Mouse (Mus musculus): ENCODE measurements around the gene Ano1. TPM values are rescaled to one million over a fixed set of nuclear protein-coding genes. Genes with fewer than 3 reads are reported as not detected.

The Ano1 gene
- polyA plus RNA-seq, 1 experiment from 2014 or later = 7.5 TPM

GRCm38 (mm10) chr7:144762496-144763235 is 10.9 kb upstream of the Ano1 start:
- H3K9me3 ChIP-seq (replicated peaks) = no peaks in the 10 kb centered on the region
- no peak overlapping the region for H3K27ac ChIP-seq
- H3K36me3 ChIP-seq = no peaks in the 10 kb centered on the region
- H3K4me3 ChIP-seq = no peak overlapping the region
- H3K4me2 ChIP-seq (replicated peaks) = no peak overlapping the region
- 61% methylated on average over 16 of the region's 16 CpGs for WGBS
- H3K9ac ChIP-seq = no peak overlapping the region
- peaks cover 9% of the 10 kb centered on the region for H3K4me1 ChIP-seq
- H3K27me3 ChIP-seq = no peaks in the 10 kb centered on the region
- no peak for ATAC-seq (ENCODE audit: low FRiP score)

GRCm38 (mm10) chr7:144760228-144760627 is 8.5 kb upstream of the Ano1 start:
- Histone ChIP-seq H3K4me3 (no peak overlapping the region), H3K27me3 (no peaks in the 10 kb centered on the region), H3K27ac (no peak overlapping the region), H3K4me2 (replicated peaks) (no peak overlapping the region), H3K9me3 (replicated peaks) (no peaks in the 10 kb centered on the region), H3K9ac (no peak overlapping the region), H3K4me1 (peaks cover 9% of the 10 kb centered on the region), H3K36me3 (no peaks in the 10 kb centered on the region)
- peak; percentile 43; the same call in 1 of the 2 replicates for ATAC-seq (ENCODE audit: low FRiP score)
- WGBS = 49% methylated on average over 9 of the region's 9 CpGs

- 70% methylated on average over 2 of the region's 2 CpGs for WGBS
These were observed 7.7 kb upstream of the Ano1 start for GRCm38 (mm10) chr7:144759455-144759854.

GRCm38 (mm10) chr7:144755511-144756378 is 4.0 kb upstream of the Ano1 start:
- Histone ChIP-seq H3K27ac (no peak overlapping the region), H3K9me3 (replicated peaks) (no peaks in the 10 kb centered on the region), H3K9ac (no peak overlapping the region), H3K4me2 (replicated peaks) (no peak overlapping the region), H3K4me1 (peaks cover 6% of the 10 kb centered on the region; the same call in 1 of the 2 replicates), H3K4me3 (no peak overlapping the region), H3K36me3 (no peaks in the 10 kb centered on the region), H3K27me3 (peaks cover 5% of the 10 kb centered on the region; the same call in 1 of the 2 replicates)
- ATAC-seq (ENCODE audit: low FRiP score) = no peak
- 84% methylated on average over 11 of the region's 11 CpGs for WGBS

More at GRCm38 (mm10) chr7:144759455-144759854, 7.7 kb upstream of the Ano1 start:
- H3K36me3 ChIP-seq = no peaks in the 10 kb centered on the region
- H3K9me3 ChIP-seq (replicated peaks) = no peaks in the 10 kb centered on the region
- no peak for ATAC-seq (ENCODE audit: low FRiP score)
- no peak overlapping the region for H3K4me2 ChIP-seq (replicated peaks)
- no peak overlapping the region for H3K4me3 ChIP-seq
- H3K27me3 ChIP-seq = no peaks in the 10 kb centered on the region
- H3K4me1 ChIP-seq = peaks cover 7% of the 10 kb centered on the region
- no peak overlapping the region for H3K27ac ChIP-seq
- H3K9ac ChIP-seq = no peak overlapping the region

GRCm38 (mm10) chr7:144754722-144755121 is 2.9 kb upstream of the Ano1 start:
- peaks cover 3% of the 10 kb centered on the region; the same call in 1 of the 2 replicates for H3K4me1 ChIP-seq
- H3K9ac ChIP-seq = no peak overlapping the region
- H3K27me3 ChIP-seq = peaks cover 5% of the 10 kb centered on the region; the same call in 1 of the 2 replicates
- H3K4me3 ChIP-seq = no peak overlapping the region
- WGBS = 88% methylated on average over 2 of the region's 2 CpGs
- no peak for ATAC-seq (ENCODE audit: low FRiP score)
- H3K4me2 ChIP-seq (replicated peaks) = no peak overlapping the region
- H3K9me3 ChIP-seq (replicated peaks) = no peaks in the 10 kb centered on the region
- H3K27ac ChIP-seq = no peak overlapping the region
- no peaks in the 10 kb centered on the region for H3K36me3 ChIP-seq

- no peak overlapping the region for H3K27ac ChIP-seq
- H3K4me1 ChIP-seq = no peaks in the 10 kb centered on the region
- H3K36me3 ChIP-seq = no peaks in the 10 kb centered on the region
- peaks cover 5% of the 10 kb centered on the region; the same call in 1 of the 2 replicates for H3K27me3 ChIP-seq
- WGBS = 84% methylated on average over 9 of the region's 9 CpGs
- no peak overlapping the region for H3K4me2 ChIP-seq (replicated peaks)
- H3K9me3 ChIP-seq (replicated peaks) = no peaks in the 10 kb centered on the region
- H3K4me3 ChIP-seq = no peak overlapping the region
- H3K9ac ChIP-seq = no peak overlapping the region
- ATAC-seq (ENCODE audit: low FRiP score) = no peak
These were observed 1.9 kb upstream of the Ano1 start for GRCm38 (mm10) chr7:144753657-144754031.

- H3K4me2 ChIP-seq (replicated peaks) = no peak overlapping the region
- no peak overlapping the region for H3K9ac ChIP-seq
- H3K4me3 ChIP-seq = no peak overlapping the region
- H3K36me3 ChIP-seq = no peaks in the 10 kb centered on the region
- 81% methylated on average over 14 of the region's 14 CpGs for WGBS
- no peak overlapping the region for H3K27ac ChIP-seq
- peaks cover 5% of the 10 kb centered on the region; the same call in 1 of the 2 replicates for H3K27me3 ChIP-seq
- H3K9me3 ChIP-seq (replicated peaks) = no peaks in the 10 kb centered on the region
- ATAC-seq (ENCODE audit: low FRiP score) = no peak
- H3K4me1 ChIP-seq = no peaks in the 10 kb centered on the region
These were observed 1.3 kb upstream of the Ano1 start for GRCm38 (mm10) chr7:144752919-144753656.

GRCm38 (mm10) chr7:144747756-144748155 is 4.0 kb downstream of the Ano1 start:
- Histone ChIP-seq H3K27me3 (peaks cover 12% of the 10 kb centered on the region), H3K4me3 (no peak overlapping the region), H3K9ac (no peak overlapping the region), H3K36me3 (no peaks in the 10 kb centered on the region), H3K9me3 (replicated peaks) (no peaks in the 10 kb centered on the region), H3K4me2 (replicated peaks) (no peak overlapping the region), H3K27ac (no peak overlapping the region), H3K4me1 (no peaks in the 10 kb centered on the region)
- no peak for ATAC-seq (ENCODE audit: low FRiP score)
- WGBS = 40% methylated on average over 2 of the region's 2 CpGs

- H3K4me1 ChIP-seq = no peaks in the 10 kb centered on the region
- H3K27ac ChIP-seq = no peak overlapping the region
- no peaks in the 10 kb centered on the region for H3K36me3 ChIP-seq
- WGBS = 85% methylated on average over 4 of the region's 4 CpGs
- H3K4me3 ChIP-seq = no peak overlapping the region
- H3K27me3 ChIP-seq = peaks cover 7% of the 10 kb centered on the region; the same call in 1 of the 2 replicates
- no peak overlapping the region for H3K4me2 ChIP-seq (replicated peaks)
- no peak overlapping the region for H3K9ac ChIP-seq
- no peak for ATAC-seq (ENCODE audit: low FRiP score)
- no peaks in the 10 kb centered on the region for H3K9me3 ChIP-seq (replicated peaks)
These were observed 5.3 kb downstream of the Ano1 start for GRCm38 (mm10) chr7:144746466-144746865.

- no peak overlapping the region for H3K27ac ChIP-seq
- WGBS = 89% methylated on average over 5 of the region's 5 CpGs
These were observed 7.9 kb downstream of the Ano1 start for GRCm38 (mm10) chr7:144743874-144744273.

GRCm38 (mm10) chr7:144740643-144741042 is 11.1 kb downstream of the Ano1 start:
- Histone ChIP-seq H3K27me3 (peaks cover 49% of the 10 kb centered on the region), H3K9ac (no peak overlapping the region), H3K4me2 (replicated peaks) (no peak overlapping the region), H3K9me3 (replicated peaks) (no peaks in the 10 kb centered on the region), H3K36me3 (no peaks in the 10 kb centered on the region), H3K4me1 (peaks cover 12% of the 10 kb centered on the region), H3K4me3 (no peak overlapping the region), H3K27ac (no peak overlapping the region)
- 73% methylated on average over 7 of the region's 7 CpGs for whole genome bisulfite sequencing
- ATAC-seq (ENCODE audit: low FRiP score) = no peak

More at GRCm38 (mm10) chr7:144743874-144744273, 7.9 kb downstream of the Ano1 start:
- no peaks in the 10 kb centered on the region; the same call in 1 of the 2 replicates for H3K4me1 ChIP-seq
- ATAC-seq (ENCODE audit: low FRiP score) = no peak
- H3K36me3 ChIP-seq = no peaks in the 10 kb centered on the region
- peaks cover 25% of the 10 kb centered on the region for H3K27me3 ChIP-seq
- no peak overlapping the region for H3K9ac ChIP-seq
- no peak overlapping the region for H3K4me3 ChIP-seq
- no peak overlapping the region for H3K4me2 ChIP-seq (replicated peaks)
- H3K9me3 ChIP-seq (replicated peaks) = no peaks in the 10 kb centered on the region

- H3K9me3 ChIP-seq (replicated peaks) = no peaks in the 10 kb centered on the region
- no peak overlapping the region for H3K4me3 ChIP-seq
- peaks cover 49% of the 10 kb centered on the region for H3K27me3 ChIP-seq
- H3K4me1 ChIP-seq = peaks cover 12% of the 10 kb centered on the region
- no peak overlapping the region for H3K9ac ChIP-seq
- H3K27ac ChIP-seq = no peak overlapping the region
- H3K4me2 ChIP-seq (replicated peaks) = no peak overlapping the region
- WGBS = 50% methylated on average over 3 of the region's 3 CpGs
- H3K36me3 ChIP-seq = no peaks in the 10 kb centered on the region
- ATAC-seq (ENCODE audit: low FRiP score) = no peak
These were observed 12.0 kb downstream of the Ano1 start for GRCm38 (mm10) chr7:144739810-144740209.

Measured in hindbrain, embryonic 12.5 days (tissue).